Mouse (Mus musculus) left cerebral cortex, adult 18-20 months (tissue): Measurements from ENCODE around the gene Baiap2l2. TPM values are rescaled to one million over a fixed set of nuclear protein-coding genes. Genes with fewer than 3 reads are reported as not detected.

Source experiments
- DNase-seq, 2 experiments: peaks; one replicate each; pipeline ENCODE4 v3.0.0; 2021 to 2022; ENCODE audit warnings: low spot score in 2 of 2, mixed read lengths in 1 of 2
- long read RNA-seq, 2 experiments: library from polyadenylated mRNA; stranded (forward); transcript quantifications; one replicate each; pipeline ENCODE4 v2.0.0; 2021
- total RNA-seq, 2 experiments: library from RNA; stranded (reverse); gene quantifications; 2 replicates each; pipeline ENCODE4 v1.2.3; 2021

Baiap2l2 gene
- 1 to 10 TPM; 3.1 to 4.9 TPM for total RNA-seq
- long read RNA-seq, experiment 1, partial matches to known transcripts, result 5 of 5 reads
- long read RNA-seq, experiment 1, other reads (novel, unspliced or antisense), result 0 of 5 reads
- long read RNA-seq, experiment 2, partial matches to known transcripts, result 1 of 1 reads
- long read RNA-seq, experiment 2, other reads (novel, unspliced or antisense), result 0 of 1 reads

GRCm38 (mm10) chr15:79285399-79285798 is at the start of gene Baiap2l2:
TSS of gene Baiap2l2 (minus strand) at chr15:79285537.
- DNase-seq, result no peak

GRCm38 (mm10) chr15:79333409-79333808 is 48.1 kb upstream of the Baiap2l2 start:
- no peak for DNase-seq

- DNase-seq, result no peak
These were observed 45.2 kb upstream of the Baiap2l2 start for GRCm38 (mm10) chr15:79330521-79330920.

GRCm38 (mm10) chr15:79329979-79330363 is 44.6 kb upstream of the Baiap2l2 start:
- no peak for DNase-seq

GRCm38 (mm10) chr15:79329346-79329978 is 44.1 kb upstream of the Baiap2l2 start:
- DNase-seq, result no peak

GRCm38 (mm10) chr15:79328939-79329275 is 43.6 kb upstream of the Baiap2l2 start:
- DNase-seq, result no peak

- DNase-seq, result peak; percentile 99
These were observed 43.0 kb upstream of the Baiap2l2 start, which contains the start of gene Pla2g6 for GRCm38 (mm10) chr15:79328058-79328938. TSS of gene Pla2g6 (minus strand) at chr15:79328390.

- peak in 1 of 2 experiments; percentile 29 for DNase-seq
These were observed 41.9 kb upstream of the Baiap2l2 start for GRCm38 (mm10) chr15:79326971-79327961.

GRCm38 (mm10) chr15:79326264-79326663 is 40.9 kb upstream of the Baiap2l2 start:
- DNase-seq, result no peak

- DNase-seq, result no peak
These were observed 40.4 kb upstream of the Baiap2l2 start for GRCm38 (mm10) chr15:79325742-79326141.

- DNase-seq, result no peak
These were observed 39.0 kb upstream of the Baiap2l2 start for GRCm38 (mm10) chr15:79324373-79324772.

- no peak for DNase-seq
These were observed 38.4 kb upstream of the Baiap2l2 start for GRCm38 (mm10) chr15:79323791-79324155.

GRCm38 (mm10) chr15:79322991-79323790 is 37.9 kb upstream of the Baiap2l2 start:
- DNase-seq, result no peak

GRCm38 (mm10) chr15:79322281-79322990 is 37.1 kb upstream of the Baiap2l2 start:
- no peak for DNase-seq

GRCm38 (mm10) chr15:79321733-79322190 is 36.4 kb upstream of the Baiap2l2 start:
- DNase-seq, result no peak

- DNase-seq, result no peak
These were observed 28.6 kb upstream of the Baiap2l2 start for GRCm38 (mm10) chr15:79313848-79314369.

- no peak for DNase-seq
These were observed 22.5 kb upstream of the Baiap2l2 start for GRCm38 (mm10) chr15:79307861-79308260.

- DNase-seq, result no peak
These were observed 20.8 kb upstream of the Baiap2l2 start for GRCm38 (mm10) chr15:79306043-79306637.

- DNase-seq, result no peak
These were observed 19.5 kb upstream of the Baiap2l2 start for GRCm38 (mm10) chr15:79304832-79305231.
